Mouse (Mus musculus) embryonic fibroblast, embryonic 13.5 days (primary cell): ENCODE measurements around the gene Ikbke.

Experiments used
- CTCF ChIP-seq: IDR thresholded peaks from 2 replicates; pipeline ENCODE4 v1.5.1; 2011; ENCODE audit warnings: mild to moderate bottlenecking, control low read depth, low read length, moderate library complexity, borderline replicate concordance; ENCODE audit not compliant: insufficient read depth
- POLR2A ChIP-seq: IDR thresholded peaks from 2 replicates; pipeline ENCODE4 v1.6.1; 2011; ENCODE audit warnings: low read depth, mild to moderate bottlenecking, control low read depth, low read length, moderate library complexity

DNA sequence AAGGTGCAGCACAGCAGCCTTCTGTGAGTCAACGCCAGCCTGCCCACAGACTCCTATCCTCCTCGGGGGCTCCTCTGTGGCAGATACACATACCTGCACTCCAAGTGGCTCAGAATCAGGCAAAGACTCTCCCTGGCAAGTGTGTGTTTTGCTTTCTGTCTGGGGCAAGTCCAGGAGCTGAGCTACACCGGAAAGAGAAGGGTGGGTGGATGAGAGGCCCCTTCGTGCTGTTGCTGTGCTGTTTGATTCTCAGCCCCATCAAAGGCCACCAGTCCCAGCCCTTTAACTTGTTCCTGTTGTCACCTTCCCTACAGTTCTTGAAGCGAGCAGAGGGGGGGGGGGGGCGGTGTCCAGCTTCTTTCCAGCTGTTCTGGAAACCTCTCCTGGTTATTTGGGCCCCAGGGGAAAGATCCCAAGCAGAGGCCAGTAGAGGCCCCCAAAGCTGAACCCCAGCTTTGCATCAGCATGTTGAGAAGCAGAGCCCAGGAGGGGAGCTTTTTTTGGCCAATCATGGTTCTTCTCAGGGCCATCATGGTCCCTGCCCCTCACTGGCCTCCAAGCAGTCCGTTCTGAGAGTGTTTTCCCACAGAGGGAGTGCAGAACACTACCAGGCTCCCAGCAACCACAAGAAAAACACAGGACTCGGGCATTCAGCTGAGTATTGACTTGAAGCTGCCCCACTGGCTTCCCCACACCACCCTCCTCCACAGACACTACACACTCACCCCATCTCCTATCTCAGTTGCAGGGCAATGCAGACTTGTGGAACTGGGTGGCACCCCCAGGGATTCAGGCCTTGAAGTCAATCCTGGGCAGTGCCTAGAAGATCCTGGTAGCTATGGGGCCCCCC is 575 bp downstream of the Ikbke start:
- no peak; the same call in 1 of the 2 replicates for TF ChIP-seq POLR2A
- no peak for TF ChIP-seq CTCF
